Mouse (Mus musculus): ENCODE results near the gene Wdr17. TPM values are rescaled to one million over a fixed set of nuclear protein-coding genes. Genes with fewer than 3 reads are reported as not detected.

Gene Wdr17
- total and polyA plus RNA-seq, 2 experiments from 2014 or later = 13.9 to 16.7 TPM

DNA sequence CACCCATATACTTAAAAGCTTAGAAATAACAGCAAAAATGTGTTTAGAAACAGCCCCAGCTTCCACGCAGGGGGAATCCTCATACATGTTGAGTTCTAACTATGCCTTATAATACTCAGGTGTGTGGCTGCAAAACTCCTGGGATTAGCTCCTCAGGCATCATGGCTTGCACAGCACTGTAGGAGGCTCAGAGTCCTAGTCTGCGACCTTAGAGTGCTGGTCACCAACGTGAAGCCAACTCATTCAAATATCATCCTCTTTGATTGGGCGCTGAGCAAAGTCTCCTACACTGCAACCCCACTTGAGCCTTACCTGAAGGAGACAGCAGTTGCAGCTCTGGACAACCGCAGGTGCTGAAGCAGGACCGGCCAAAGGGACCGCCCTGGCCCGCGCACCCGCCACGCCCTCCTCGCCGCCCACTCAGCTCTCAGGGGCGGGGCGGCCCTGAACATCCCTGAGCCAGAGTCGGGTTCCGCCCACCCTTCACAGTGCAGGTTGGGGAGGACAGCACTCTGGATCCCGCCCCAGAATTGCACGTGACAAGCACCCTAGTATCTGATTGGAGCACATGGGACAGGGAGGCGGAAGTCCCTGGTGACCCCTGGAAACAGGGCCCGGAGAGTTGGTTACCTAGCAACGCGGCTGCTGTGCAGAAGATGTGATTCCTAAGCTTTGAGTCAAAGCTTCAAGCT is 162.9 kb downstream of the Wdr17 start:
- no peaks in the 10 kb centered on the region for H3K27me3 ChIP-seq (ENCODE audit: insufficient read depth, low read length)
- H3K9me3 ChIP-seq (ENCODE audit: low read length) = no peaks in the 10 kb centered on the region
- no peaks in the 10 kb centered on the region for H3K36me3 ChIP-seq (ENCODE audit: insufficient read depth, low read length)
- ATAC-seq (ENCODE audit: low FRiP score) (peak; percentile 100), DNase-seq (ENCODE audit: low spot score) (peak; percentile 98)
- no peak for TF ChIP-seq CTCF (IDR thresholded peaks at IDR 0.05)
- 1% methylated on average over 23 of the region's 23 CpGs for WGBS
- H3K4me3 ChIP-seq (ENCODE audit: low read depth, low read length) = peak overlapping the region; percentile 68
- H3K4me1 ChIP-seq (ENCODE audit: insufficient read depth, low read length) = no peaks in the 10 kb centered on the region; the same call in 1 of the 2 replicates
- H3K9ac ChIP-seq (replicated peaks; ENCODE audit: low read length, poor library complexity, severe bottlenecking) = peak overlapping the region; percentile 60
- H3K4me2 ChIP-seq (ENCODE audit: low read depth, low read length, poor library complexity, severe bottlenecking) = peak overlapping the region; percentile 61
- H3K27ac ChIP-seq (ENCODE audit: low read depth, low read length) = peak overlapping the region; percentile 74

DNA sequence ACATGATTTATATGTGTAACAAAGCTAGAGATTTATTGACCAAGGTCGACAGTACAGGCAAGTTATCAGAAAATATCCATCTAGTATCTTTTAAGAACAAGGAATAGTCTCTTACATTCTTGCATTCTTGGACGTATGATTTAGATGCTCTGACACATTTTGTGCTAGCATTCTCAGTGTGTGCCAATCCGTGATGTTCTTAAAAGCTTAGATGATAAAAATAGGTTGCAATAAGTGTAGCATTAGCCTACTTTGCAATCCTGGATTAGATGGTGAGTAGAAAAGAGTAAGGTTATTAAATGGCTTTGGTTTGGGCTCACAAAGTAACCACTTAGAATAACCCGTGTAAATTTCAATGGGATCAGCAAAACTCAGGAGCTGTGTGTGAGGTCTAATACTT is 168.5 kb downstream of the Wdr17 start:
- no peaks in the 10 kb centered on the region for H3K4me1 ChIP-seq (ENCODE audit: insufficient read depth, low read length)
- H3K27ac ChIP-seq (ENCODE audit: low read depth, low read length) = no peak overlapping the region
- TF ChIP-seq CTCF (IDR thresholded peaks at IDR 0.05) = no peak
- no peaks in the 10 kb centered on the region for H3K27me3 ChIP-seq (ENCODE audit: insufficient read depth, low read length)
- H3K9ac ChIP-seq (replicated peaks; ENCODE audit: low read length, poor library complexity, severe bottlenecking) = no peak overlapping the region
- no peaks in the 10 kb centered on the region for H3K9me3 ChIP-seq (ENCODE audit: low read length)
- WGBS = 75% methylated on average over 4 of the region's 4 CpGs
- DNase-seq (ENCODE audit: low spot score) (no peak), ATAC-seq (ENCODE audit: low FRiP score) (no peak)
- no peaks in the 10 kb centered on the region for H3K36me3 ChIP-seq (ENCODE audit: insufficient read depth, low read length)
- no peak overlapping the region for H3K4me3 ChIP-seq (ENCODE audit: low read depth, low read length)
- no peak overlapping the region for H3K4me2 ChIP-seq (ENCODE audit: low read depth, low read length, poor library complexity, severe bottlenecking)

DNA sequence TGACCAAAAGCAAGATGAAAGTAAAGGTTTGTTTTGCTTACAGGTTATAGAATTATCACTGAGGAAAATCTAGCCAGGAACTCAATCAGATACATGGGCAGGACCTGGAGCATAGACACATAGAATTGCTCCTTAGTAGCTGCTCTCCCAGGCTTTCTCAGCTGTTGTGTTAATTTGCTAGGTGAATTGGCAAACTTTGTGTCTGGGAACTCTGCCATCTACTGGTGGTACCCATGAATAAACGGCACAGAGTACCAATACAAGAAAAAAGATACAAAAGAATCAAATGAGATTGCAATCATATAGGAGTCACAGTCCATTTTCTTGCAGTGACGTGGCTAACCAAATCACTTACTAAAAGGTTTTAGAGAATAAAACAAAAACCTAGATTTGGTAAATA is 181.2 kb downstream of the Wdr17 start:
- 60% methylated on average over 2 of the region's 2 CpGs for WGBS
- Histone ChIP-seq H3K4me1 (ENCODE audit: insufficient read depth, low read length) (no peaks in the 10 kb centered on the region), H3K27me3 (ENCODE audit: insufficient read depth, low read length) (no peaks in the 10 kb centered on the region), H3K27ac (ENCODE audit: low read depth, low read length) (no peak overlapping the region), H3K4me3 (ENCODE audit: low read depth, low read length) (no peak overlapping the region), H3K36me3 (ENCODE audit: insufficient read depth, low read length) (no peaks in the 10 kb centered on the region), H3K4me2 (ENCODE audit: low read depth, low read length, poor library complexity, severe bottlenecking) (no peak overlapping the region), H3K9me3 (ENCODE audit: low read length) (no peaks in the 10 kb centered on the region), H3K9ac (replicated peaks; ENCODE audit: low read length, poor library complexity, severe bottlenecking) (no peak overlapping the region)
- no peak for ATAC-seq (ENCODE audit: low FRiP score)
- peak; percentile 38 for TF ChIP-seq CTCF (IDR thresholded peaks at IDR 0.05)
- no peak for DNase-seq (ENCODE audit: low spot score)

DNA sequence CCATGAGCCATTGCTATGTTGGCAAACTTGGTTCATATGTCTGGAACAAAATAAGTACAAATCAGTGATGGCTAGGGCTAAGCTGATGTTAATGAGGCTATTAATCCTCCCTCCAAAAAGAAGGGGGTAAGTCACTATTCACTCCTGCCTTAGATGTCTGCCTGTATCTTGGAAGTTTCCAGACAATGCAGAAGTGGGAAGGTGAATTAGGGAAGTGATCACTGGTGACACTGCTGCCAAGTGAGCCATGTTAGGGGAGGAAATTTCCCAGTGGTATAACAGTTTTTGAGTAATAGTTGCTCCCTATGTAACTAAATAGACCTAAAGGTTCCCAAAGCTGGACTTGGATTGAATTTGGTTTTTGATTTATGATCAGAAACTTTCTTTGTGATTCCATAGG is 215.2 kb downstream of the Wdr17 start:
- no peak for TF ChIP-seq CTCF (IDR thresholded peaks at IDR 0.05)
- H3K36me3 ChIP-seq (ENCODE audit: insufficient read depth, low read length) = peaks cover 4% of the 10 kb centered on the region; the same call in 1 of the 2 replicates
- ATAC-seq (ENCODE audit: low FRiP score) (no peak), DNase-seq (ENCODE audit: low spot score) (no peak)
- no peaks in the 10 kb centered on the region for H3K27me3 ChIP-seq (ENCODE audit: insufficient read depth, low read length)
- no peak overlapping the region for H3K9ac ChIP-seq (replicated peaks; ENCODE audit: low read length, poor library complexity, severe bottlenecking)
- H3K4me1 ChIP-seq (ENCODE audit: insufficient read depth, low read length) = no peaks in the 10 kb centered on the region
- H3K4me3 ChIP-seq (ENCODE audit: low read depth, low read length) = no peak overlapping the region
- no peak overlapping the region for H3K4me2 ChIP-seq (ENCODE audit: low read depth, low read length, poor library complexity, severe bottlenecking)
- H3K9me3 ChIP-seq (ENCODE audit: low read length) = no peaks in the 10 kb centered on the region
- no peak overlapping the region for H3K27ac ChIP-seq (ENCODE audit: low read depth, low read length)

DNA sequence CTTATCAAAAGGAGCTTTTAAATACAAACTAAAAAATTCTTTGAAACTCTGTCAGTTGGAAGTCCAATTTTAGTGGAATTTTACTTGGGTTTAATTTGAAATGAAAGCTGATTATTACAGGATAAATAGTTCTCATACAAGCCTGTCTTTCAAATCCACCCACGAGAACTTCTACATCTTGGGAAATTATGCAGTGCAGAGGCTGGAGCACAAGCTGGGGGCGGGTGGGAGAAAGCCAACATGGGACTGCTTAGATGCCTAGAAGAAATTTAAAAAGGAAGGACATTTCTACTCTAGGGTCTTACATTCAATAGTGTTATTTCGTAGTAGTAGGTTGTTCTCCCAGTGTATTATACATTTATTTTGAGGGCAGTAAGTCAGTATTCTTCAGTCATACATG is 219.2 kb downstream of the Wdr17 start:
- Histone ChIP-seq H3K9ac (replicated peaks; ENCODE audit: low read length, poor library complexity, severe bottlenecking) (no peak overlapping the region), H3K4me2 (ENCODE audit: low read depth, low read length, poor library complexity, severe bottlenecking) (no peak overlapping the region), H3K9me3 (ENCODE audit: low read length) (no peaks in the 10 kb centered on the region), H3K4me1 (ENCODE audit: insufficient read depth, low read length) (no peaks in the 10 kb centered on the region), H3K36me3 (ENCODE audit: insufficient read depth, low read length) (peaks cover 4% of the 10 kb centered on the region; the same call in 1 of the 2 replicates), H3K27me3 (ENCODE audit: insufficient read depth, low read length) (no peaks in the 10 kb centered on the region), H3K27ac (ENCODE audit: low read depth, low read length) (no peak overlapping the region), H3K4me3 (ENCODE audit: low read depth, low read length) (no peak overlapping the region)
- WGBS = 79% methylated on average over 3 of the region's 3 CpGs
- DNase-seq (ENCODE audit: low spot score) = no peak
- ATAC-seq (ENCODE audit: low FRiP score) = no peak
- TF ChIP-seq CTCF (IDR thresholded peaks at IDR 0.05) = no peak

DNA sequence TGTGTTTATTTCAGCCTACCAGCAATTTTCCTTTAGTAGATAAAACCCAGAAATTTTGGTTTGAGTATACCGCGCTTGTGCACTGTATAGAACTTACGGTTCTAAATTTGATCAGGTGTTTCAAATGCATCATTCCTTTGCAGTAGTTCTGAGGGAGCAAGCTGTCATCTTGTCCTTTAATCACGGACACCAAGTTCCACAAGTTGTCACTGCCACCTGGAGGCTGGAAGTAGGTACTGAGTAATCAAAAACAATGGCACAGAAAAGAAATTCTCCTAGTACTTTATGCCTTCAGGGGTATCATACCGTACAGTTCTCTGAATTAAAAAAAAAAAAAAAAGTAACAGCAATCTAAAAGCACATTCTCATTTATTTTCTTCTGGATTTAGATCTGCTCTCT is 226.3 kb downstream of the Wdr17 start:
- peak; percentile 79 for DNase-seq (ENCODE audit: low spot score)
- no peaks in the 10 kb centered on the region for H3K4me1 ChIP-seq (ENCODE audit: insufficient read depth, low read length)
- no peak overlapping the region for H3K27ac ChIP-seq (ENCODE audit: low read depth, low read length)
- H3K9ac ChIP-seq (replicated peaks; ENCODE audit: low read length, poor library complexity, severe bottlenecking) = no peak overlapping the region
- no peak overlapping the region for H3K4me3 ChIP-seq (ENCODE audit: low read depth, low read length)
- H3K4me2 ChIP-seq (ENCODE audit: low read depth, low read length, poor library complexity, severe bottlenecking) = no peak overlapping the region
- H3K9me3 ChIP-seq (ENCODE audit: low read length) = no peaks in the 10 kb centered on the region
- no peaks in the 10 kb centered on the region for H3K27me3 ChIP-seq (ENCODE audit: insufficient read depth, low read length)
- WGBS = 30% methylated on average over 5 of the region's 5 CpGs
- H3K36me3 ChIP-seq (ENCODE audit: insufficient read depth, low read length) = peaks cover 5% of the 10 kb centered on the region
- peak; percentile 78 for ATAC-seq (ENCODE audit: low FRiP score)
- TF ChIP-seq CTCF (IDR thresholded peaks at IDR 0.05) = peak; percentile 85
